Mouse (Mus musculus) MEL (cell line): ENCODE results near the gene Nr6a1.

Experiments used
- BHLHE40 ChIP-seq: IDR thresholded peaks from 2 replicates; pipeline ENCODE4 v1.6.1; 2012; ENCODE audit warnings: low read depth, mild to moderate bottlenecking, inconsistent platforms, low read length, improper control_type of control experiment, borderline replicate concordance
- CTCF ChIP-seq, 3 experiments: IDR thresholded peaks in 2 of 3; conservative IDR thresholded peaks in 1 of 3; 2 replicates each; pipeline ENCODE4 v1.5.1; 2011 to 2012; ENCODE audit warnings: low read length in 3 of 3, low read depth in 2 of 3, mild to moderate bottlenecking in 2 of 3, improper control_type of control experiment in 1 of 3, inconsistent platforms in 1 of 3, mixed read lengths in 1 of 3, moderate library complexity in 1 of 3; ENCODE audit not compliant: control insufficient read depth in 1 of 3, insufficient read depth in 1 of 3, poor library complexity in 1 of 3, severe bottlenecking in 1 of 3
- HCFC1 ChIP-seq: IDR thresholded peaks from 2 replicates; pipeline ENCODE4 v1.6.1; 2012; ENCODE audit warnings: low read depth, mild to moderate bottlenecking, inconsistent platforms, low read length, improper control_type of control experiment, moderate library complexity
- MAX ChIP-seq: IDR thresholded peaks from 2 replicates; pipeline ENCODE4 v1.6.1; 2011; ENCODE audit warnings: low read length, improper control_type of control experiment
- MYB ChIP-seq: IDR thresholded peaks from 2 replicates; pipeline ENCODE4 v1.6.1; 2011; ENCODE audit warnings: mild to moderate bottlenecking, low read depth, low read length, improper control_type of control experiment
- POLR2A ChIP-seq, 2 experiments: IDR thresholded peaks; 2 replicates each; pipeline ENCODE4 v1.6.1; 2011 to 2012; ENCODE audit warnings: low read length in 2 of 2, mild to moderate bottlenecking in 2 of 2, control low read depth in 1 of 2, improper control_type of control experiment in 1 of 2, low read depth in 1 of 2, moderate library complexity in 1 of 2; ENCODE audit not compliant: control insufficient read depth in 1 of 2, insufficient read depth in 1 of 2, poor library complexity in 1 of 2
- POLR2AphosphoS2 ChIP-seq: IDR thresholded peaks from 2 replicates; pipeline ENCODE4 v1.6.1; 2011; ENCODE audit warnings: low read length, improper control_type of control experiment
- POLR2AphosphoS5 ChIP-seq: IDR thresholded peaks from 2 replicates; pipeline ENCODE4 v1.6.1; 2012; ENCODE audit warnings: low read depth, borderline replicate concordance, mild to moderate bottlenecking, inconsistent platforms, low read length, moderate library complexity, mixed read lengths
- TAL1 ChIP-seq: IDR thresholded peaks from 2 replicates; pipeline ENCODE4 v1.6.1; 2012; ENCODE audit warnings: mild to moderate bottlenecking, inconsistent platforms, low read length, moderate library complexity, mixed read lengths
- TCF12 ChIP-seq: IDR thresholded peaks from 2 replicates; pipeline ENCODE4 v1.6.1; 2014; ENCODE audit warnings: low read depth, mild to moderate bottlenecking, inconsistent platforms, low read length, improper control_type of control experiment, moderate library complexity
- UBTF ChIP-seq: IDR thresholded peaks from 2 replicates; pipeline ENCODE4 v1.6.1; 2012; ENCODE audit warnings: low read depth, mild to moderate bottlenecking, inconsistent platforms, low read length, improper control_type of control experiment, moderate library complexity, borderline replicate concordance; ENCODE audit not compliant: insufficient read depth
- USF1 ChIP-seq: IDR thresholded peaks from 2 replicates; pipeline ENCODE4 v1.6.1; 2014; ENCODE audit warnings: low read depth, mild to moderate bottlenecking, inconsistent platforms, low read length, improper control_type of control experiment, moderate library complexity
- ZC3H11A ChIP-seq: IDR thresholded peaks from 2 replicates; pipeline ENCODE4 v1.6.1; 2012; ENCODE audit warnings: low read depth, mild to moderate bottlenecking, inconsistent platforms, low read length, improper control_type of control experiment

GRCm38 (mm10) chr2:38817487-38817886 lies 110.0 kb downstream of the Nr6a1 start:
- TF ChIP-seq CTCF (IDR thresholded peaks at IDR 0.05 in 2 of 3, conservative IDR thresholded peaks at IDR 0.05 in 1 of 3; ENCODE audit: control insufficient read depth in 1 of 3, insufficient read depth in 1 of 3, low read depth in 2 of 3, low read length in 3 of 3, poor library complexity in 1 of 3, severe bottlenecking in 1 of 3), result no peak
- no peak for TF ChIP-seq ZC3H11A
- no peak for TF ChIP-seq MAX
- no peak for TF ChIP-seq POLR2A (IDR thresholded peaks at IDR 0.05; ENCODE audit: control insufficient read depth in 1 of 2, insufficient read depth in 1 of 2, low read depth in 1 of 2, low read length in 2 of 2, poor library complexity in 1 of 2)
- no peak for TF ChIP-seq TAL1
- TF ChIP-seq UBTF, result no peak
- TF ChIP-seq POLR2AphosphoS2, result no peak
- no peak for TF ChIP-seq POLR2AphosphoS5
- TF ChIP-seq USF1, result no peak
- TF ChIP-seq MYB, result no peak
- TF ChIP-seq HCFC1, result no peak
- TF ChIP-seq TCF12, result no peak
- no peak for TF ChIP-seq BHLHE40
